Mouse (Mus musculus): ENCODE results near the gene Dnajc7.

GRCm38 (mm10) chr11:100579116-100579799 lies 40.7 kb downstream of the Dnajc7 start:
- no peak for TF ChIP-seq CTCF (IDR thresholded peaks at IDR 0.05; ENCODE audit: low read depth)
- TF ChIP-seq EP300 (IDR thresholded peaks at IDR 0.05; ENCODE audit: low read depth) = no peak
